Mouse (Mus musculus) heart, postnatal 36 days (tissue): Measurements from ENCODE around the gene Tcf7l2. TPM values are rescaled to one million over a fixed set of nuclear protein-coding genes. Genes with fewer than 3 reads are reported as not detected.

ENCODE experiments used
- DNase-seq, 2 experiments: peaks; one replicate each; pipeline ENCODE4 v3.0.0; 2021 to 2022
- intact Hi-C: fragments of 180-260 bp; cut with DNase I; formaldehyde crosslinking; loops from one replicate; pipeline ENCODE4 v1.15.1; 2025
- total RNA-seq, 2 experiments: library from RNA; stranded (reverse); gene quantifications; 2 replicates each; pipeline ENCODE4 v1.2.3; 2021

Gene Tcf7l2
- total RNA-seq, 2 experiments from 2014 or later: 11.9 to 17.9 TPM

DNA sequence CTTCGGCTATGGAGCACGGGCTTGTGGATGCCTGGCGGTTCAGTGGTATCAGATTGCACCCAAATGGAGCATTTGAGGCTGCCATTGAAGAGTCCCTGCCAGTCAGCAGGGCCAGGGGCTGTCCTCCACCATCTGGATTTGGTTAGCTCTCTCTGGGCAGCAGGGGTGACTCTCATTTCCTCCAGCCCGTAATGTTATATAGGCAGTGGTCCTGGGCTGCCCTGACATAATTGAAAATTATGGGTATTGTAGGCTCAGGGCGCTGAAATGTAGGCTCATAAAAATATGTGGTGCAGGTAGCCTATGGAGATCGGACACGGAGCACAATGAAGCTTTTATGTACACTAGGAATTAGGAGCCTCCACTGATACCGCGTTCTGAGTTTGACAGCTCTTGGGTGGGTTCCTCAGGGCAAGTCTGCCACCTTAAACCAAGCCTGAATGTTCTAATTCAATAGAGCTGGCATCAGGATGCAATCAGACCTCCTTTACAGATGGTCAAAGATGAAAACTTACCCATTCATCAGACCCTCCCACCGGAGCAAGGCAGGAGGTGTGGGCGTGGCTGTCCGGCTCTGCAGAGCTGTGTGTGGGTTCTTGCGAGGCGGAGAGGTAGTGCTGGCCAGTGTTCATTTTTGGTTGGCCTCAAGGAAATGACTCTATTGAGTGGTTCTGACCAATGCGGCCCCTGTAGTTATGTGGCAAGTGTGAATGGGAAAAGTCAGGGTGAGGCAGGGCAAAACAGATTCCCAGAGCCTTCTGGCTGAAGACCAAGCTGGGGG lies 73.6 kb downstream of the Tcf7l2 start:
- intact Hi-C loops: no loop called here
- DNase-seq: no peak

GRCm38 (mm10) chr19:55816974-55817373 lies 75.4 kb downstream of the Tcf7l2 start:
- intact Hi-C loops: no loop called here
- no peak for DNase-seq

DNA sequence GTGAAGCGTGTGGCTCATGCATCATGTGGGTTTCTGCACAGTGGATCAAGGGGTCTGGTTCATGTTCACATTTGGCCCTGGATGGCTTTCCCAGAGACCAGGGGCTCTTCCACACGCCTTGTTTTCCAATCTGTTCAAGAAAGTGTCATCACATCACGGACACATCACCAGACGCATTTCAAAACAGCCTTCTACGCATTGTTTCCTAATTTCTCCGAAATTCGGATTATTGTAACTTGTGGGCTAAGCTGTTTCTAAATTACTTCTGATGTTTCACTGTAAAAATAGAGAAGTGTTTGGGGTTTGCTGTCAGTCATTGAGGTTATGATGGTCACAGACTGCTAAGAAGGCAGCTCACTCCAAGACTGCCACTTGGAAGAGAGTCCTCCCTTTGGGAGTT lies 78.6 kb downstream of the Tcf7l2 start:
- intact Hi-C loops: no loop called here
- no peak for DNase-seq

DNA sequence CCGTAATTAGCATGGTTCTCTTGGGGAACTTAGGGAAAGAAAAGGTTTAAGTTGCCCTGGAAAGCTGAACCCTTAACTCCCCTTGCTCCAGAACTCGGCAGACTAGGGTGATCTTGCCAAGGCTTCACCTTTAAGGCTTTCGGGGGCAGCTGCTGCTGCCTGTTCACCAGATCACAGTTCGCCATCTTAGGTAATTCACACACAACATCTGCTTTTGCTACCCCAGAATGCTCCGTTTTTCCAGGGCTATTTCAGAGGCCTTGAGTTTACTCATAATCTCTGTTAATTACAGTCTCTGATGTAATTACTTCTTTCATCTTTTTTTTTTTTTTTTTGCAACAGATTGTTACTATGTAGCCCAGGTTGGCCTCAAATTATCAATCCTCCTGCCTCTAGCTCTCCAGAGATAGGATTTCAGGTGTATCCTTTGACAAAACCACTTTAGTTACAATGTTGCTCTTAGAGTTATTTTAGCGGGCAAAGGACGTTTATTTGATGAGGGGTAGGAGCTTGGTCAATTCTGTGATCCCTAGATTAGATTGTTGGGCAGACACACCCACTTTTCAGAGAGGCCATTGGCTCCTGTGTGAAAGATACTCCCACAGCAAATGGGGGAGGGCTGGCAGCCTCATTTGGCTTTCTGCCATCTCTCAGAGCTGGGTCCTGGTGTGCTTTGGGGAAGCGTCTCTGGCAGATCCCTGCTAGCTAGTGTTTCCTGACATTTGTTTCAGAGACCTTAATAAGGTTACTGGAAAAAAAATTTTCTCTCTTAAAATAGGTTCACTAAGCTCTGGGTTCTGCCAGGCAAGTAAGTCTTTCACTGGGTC lies 83.6 kb downstream of the Tcf7l2 start:
- intact Hi-C loops: no loop called here
- DNase-seq: no peak

DNA sequence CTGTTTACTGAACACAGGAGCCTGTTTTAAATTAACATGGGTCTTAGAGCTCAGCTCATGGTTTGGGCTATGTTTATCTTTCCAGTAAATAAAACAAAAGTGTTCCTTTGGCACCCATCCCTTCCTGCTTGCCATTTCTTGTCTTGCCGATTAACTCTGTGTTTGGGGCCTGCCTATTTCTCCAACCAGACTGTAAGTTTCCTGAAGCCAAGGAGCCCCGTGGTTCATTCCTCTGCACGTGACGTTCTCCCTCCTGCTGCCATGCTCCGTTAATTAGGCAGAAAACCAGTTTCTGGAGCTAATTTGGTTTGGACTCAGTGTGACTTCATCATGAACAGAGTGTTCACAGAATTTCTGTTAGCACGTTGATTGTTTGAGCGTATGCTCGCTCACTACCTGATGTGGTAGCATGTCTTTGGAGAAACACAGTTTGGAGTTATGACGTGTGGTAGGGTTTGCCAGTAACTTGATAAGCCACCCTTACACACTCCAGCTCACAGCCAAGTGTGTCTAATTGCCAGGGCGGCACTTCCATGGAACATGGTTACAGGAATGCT lies 84.4 kb downstream of the Tcf7l2 start:
- no peak for DNase-seq
- intact Hi-C loops: no loop called here

DNA sequence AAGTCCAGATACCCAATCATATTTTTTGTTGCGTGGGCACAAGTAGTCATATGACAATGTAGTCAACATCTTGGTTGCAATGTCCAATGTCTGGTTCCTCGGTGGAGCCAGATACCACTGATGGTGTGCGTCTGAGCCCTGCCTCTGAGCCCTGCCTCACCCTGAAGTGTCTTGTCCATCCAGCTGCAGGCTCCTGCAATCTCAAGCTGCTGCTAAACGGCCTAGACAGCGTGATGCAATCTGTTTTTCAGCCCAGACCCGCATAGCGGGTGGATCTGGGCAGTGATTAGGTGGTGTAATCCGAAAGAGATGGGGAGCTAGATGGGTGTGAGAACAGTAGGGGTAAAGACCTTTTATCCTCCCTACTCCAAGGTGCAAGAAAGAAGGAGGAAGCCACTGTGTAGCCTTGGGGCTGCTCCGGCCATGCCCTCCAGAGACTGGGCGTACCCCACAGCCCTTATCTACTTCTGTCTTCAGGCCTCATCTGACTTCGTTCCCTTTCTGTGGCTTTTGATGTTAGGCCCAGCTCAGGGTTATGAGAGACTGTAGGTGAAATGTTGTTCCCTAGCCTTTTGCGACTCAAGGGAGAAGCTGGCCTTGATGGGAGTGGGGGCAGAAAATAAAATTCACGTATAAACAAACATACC lies 86.1 kb downstream of the Tcf7l2 start:
- intact Hi-C loops: no loop called here
- no peak for DNase-seq

DNA sequence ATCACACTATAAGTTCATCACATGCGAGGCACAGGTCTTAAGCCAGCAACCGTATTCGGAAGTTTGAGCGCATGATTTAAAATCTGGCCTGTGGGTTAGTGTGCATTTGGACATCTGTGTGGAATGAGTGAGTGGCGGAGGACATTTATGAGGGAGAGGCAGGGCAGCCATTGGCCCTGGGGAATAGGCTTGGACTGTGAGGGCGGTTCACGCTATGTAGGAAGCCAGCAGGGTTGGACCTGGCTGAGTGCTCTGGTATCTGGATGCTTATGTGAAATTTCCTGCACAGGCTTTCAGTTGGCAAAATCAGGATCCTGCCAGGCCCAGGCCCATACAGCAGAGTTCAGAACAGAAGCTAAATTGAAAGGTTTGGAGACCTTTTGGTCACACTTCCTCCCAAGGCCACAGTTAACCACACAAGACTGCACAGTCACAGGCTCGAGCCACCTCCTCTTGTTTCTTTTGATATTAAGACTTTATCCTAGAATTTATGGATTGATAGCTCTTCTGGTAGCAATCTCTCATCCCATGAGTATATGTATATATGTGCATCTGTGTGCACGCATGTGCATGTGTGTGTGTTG lies 89.4 kb downstream of the Tcf7l2 start:
- intact Hi-C loops: no loop called here
- no peak for DNase-seq

DNA sequence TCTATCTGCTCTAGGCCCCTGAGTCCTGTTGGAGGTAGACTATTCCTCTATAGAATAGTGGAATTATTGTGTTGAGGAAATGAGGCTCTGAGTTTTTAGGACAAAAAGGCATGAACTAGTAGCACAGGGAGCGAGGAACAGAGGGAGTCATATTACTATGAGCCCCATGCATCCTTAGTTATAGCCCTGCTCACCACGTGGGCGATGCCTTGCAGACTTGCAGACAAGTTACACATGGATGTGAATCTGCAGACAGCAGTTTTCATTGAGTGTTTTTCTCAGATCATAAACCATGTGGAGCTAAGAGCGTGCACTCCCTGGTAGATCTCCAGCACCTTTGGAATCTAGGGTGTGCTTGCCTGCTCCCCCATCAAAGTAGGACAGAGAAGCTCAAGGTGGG lies 90.5 kb downstream of the Tcf7l2 start:
- intact Hi-C loops: no loop called here

DNA sequence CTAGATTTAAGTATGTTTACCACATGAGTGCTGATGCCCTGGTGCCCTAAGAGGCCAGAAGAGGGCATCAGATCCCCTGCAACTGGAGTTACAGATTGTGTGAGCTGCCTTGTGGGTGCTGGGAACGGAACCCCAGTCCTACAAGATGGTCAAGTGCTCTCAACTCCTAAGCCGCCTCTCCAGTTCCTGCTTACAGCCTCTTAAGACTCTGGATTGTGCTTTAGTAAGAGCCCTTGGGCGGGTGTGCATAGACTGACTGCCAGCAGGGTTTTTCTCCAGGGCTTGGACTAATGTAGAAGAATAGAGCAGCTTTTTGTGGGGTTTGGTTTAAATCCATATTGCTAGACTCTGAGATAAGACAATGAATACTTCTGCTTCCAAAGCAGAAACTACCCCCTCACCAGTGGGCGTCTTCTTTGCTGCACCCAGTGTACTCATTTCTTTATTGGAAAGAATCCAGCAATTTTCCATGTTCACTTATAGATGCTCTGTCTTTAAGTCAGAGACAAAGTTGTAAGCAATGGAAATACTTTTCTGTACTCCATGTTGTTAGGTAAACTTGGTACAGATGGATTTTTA lies 92.3 kb downstream of the Tcf7l2 start:
- intact Hi-C loops: no loop called here
- no peak for DNase-seq

More for the DNA sequence above, 90.5 kb downstream of the Tcf7l2 start:
- DNase-seq: no peak

DNA sequence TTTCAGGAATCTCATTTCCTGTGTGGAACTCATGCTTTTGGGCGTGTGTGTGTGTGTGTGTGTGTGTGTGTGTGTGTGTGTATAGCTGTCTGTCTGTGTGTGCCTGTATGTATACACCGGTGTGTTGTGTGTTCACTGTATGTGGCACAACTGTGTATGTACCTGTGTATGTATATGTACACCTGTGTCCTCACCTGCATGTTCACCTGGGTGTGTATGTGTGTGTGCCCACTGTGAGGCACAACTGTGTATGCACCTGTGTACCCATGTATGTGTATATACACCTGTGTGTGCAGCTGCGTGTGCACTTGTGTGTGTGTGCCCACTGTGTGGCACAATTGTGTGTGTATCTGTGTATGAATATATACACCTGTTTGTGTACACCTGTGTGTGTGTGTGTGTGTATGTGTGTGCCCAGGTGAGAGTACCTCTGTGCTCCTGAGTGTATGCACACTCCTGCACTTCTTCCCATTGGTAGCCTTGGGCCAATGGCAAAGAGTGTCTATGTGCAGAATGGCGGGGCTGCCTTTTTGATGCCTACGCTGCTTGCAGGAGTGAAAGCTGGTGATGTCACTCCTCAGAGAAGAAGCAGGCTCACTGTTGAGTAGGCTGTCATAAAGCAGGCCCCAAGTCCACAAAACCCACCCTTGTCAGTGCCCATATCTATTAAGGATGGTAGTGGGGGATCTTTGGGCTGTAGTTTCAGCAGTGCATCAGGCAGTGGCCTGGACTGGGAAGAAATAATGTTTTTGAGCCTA lies 95.5 kb downstream of the Tcf7l2 start:
- DNase-seq: no peak
- intact Hi-C loops: loop anchor here (5.0 kb wide), 1 partner anchor 45 kb away; no protein-coding TSS in a partner anchor

- intact Hi-C loops: loop anchor here (5.0 kb wide), 1 partner anchor 46 kb away; no protein-coding TSS in a partner anchor
- DNase-seq: peak in 1 of 2 experiments; percentile 48
Measured at GRCm38 (mm10) chr19:55837924-55838323, 96.3 kb downstream of the Tcf7l2 start.

DNA sequence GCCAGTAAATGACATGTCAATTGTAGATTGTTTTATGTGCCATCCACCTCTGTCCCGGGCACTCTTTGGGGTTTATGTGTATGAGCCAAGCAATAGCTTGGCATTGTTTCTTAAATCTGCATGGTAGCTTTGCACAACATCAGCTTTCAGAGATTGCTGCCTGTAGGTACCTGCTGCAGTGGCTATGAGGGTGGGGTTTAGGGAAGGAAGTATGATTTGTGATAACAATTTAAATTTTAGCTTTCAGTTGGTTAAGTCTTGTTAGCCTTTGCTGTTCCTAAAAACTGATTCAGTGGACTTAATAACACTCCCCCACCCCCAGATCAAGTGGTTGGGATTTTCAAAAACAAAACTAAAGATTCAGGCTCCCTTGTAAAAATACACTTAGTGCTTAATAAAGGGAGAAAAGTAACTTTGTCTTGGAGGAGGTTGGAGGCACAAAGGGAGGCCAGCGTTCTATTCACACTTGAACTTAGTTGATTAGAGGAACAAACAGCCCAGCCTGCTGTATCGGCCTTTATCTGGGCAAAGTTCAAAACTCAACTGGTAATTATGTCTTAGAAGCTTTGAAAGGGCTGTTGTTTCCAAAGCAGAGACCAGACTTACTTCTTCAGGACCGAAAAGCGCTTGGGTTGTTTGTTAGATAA lies 96.9 kb downstream of the Tcf7l2 start:
- DNase-seq: no peak
- intact Hi-C loops: loop anchor here (5.0 kb wide), 1 partner anchor 46 kb away; no protein-coding TSS in a partner anchor

DNA sequence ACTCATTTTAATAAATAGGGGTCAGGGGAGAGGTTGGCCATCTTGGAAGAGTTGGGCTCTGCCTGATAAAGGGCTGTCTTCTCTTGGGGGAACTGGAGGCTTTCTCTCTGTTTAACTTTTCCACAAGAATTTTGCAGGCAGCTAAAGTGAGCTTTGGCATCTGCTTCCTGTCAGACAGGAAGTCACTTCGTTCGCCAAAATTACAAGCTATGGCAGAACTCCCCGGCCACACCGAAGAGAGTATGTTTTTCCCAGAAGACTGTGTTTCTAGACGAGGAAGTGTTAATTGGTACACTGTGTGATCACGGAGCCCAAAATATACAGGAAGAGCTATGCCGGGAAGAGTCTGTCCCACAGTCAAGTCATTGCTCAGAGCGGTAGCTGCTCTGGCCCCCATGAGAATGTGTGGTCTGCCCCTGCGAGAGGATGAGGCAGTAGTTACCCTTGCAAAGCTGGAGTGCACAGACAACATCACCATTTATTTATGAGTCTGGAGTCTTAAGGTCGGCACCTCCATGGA lies 97.5 kb downstream of the Tcf7l2 start:
- intact Hi-C loops: loop anchor here (5.0 kb wide), 1 partner anchor 47 kb away; no protein-coding TSS in a partner anchor

DNA sequence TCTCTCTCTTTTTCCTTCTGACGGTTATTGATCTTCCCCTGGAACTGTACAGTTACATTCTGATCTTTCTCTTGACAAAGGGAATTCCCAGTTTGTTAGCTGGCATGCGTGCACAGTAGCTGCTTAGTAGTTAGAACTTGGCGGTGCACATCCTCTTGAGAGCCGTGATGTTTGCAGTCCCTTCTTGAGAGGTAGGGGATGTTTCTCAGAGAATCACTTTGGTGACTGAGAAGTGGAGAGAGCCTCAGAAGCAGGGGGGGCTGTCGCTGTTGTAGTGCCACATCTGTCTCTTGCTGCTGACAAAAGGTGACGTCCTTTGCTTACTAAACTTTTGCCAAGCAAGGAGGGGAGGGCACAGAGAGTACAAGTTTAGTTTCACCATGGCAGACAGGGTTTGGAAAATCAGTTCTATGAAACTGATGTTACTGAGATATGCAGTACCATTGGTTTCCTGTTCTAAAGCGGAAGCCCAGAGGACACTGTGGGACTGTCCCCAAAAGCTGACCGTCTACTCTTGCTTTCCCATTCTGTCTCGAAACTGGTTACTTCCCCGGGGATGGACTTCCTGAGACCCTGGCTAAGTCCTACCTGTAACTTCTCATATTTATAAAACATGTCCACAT lies 99.0 kb downstream of the Tcf7l2 start:
- intact Hi-C loops: no loop called here
- DNase-seq: no peak

More for the DNA sequence above, 97.5 kb downstream of the Tcf7l2 start:
- DNase-seq: peak in 1 of 2 experiments; percentile 39

- no peak for DNase-seq
- intact Hi-C loops: no loop called here
Measured at GRCm38 (mm10) chr19:55842046-55842445, 100.4 kb downstream of the Tcf7l2 start.

DNA sequence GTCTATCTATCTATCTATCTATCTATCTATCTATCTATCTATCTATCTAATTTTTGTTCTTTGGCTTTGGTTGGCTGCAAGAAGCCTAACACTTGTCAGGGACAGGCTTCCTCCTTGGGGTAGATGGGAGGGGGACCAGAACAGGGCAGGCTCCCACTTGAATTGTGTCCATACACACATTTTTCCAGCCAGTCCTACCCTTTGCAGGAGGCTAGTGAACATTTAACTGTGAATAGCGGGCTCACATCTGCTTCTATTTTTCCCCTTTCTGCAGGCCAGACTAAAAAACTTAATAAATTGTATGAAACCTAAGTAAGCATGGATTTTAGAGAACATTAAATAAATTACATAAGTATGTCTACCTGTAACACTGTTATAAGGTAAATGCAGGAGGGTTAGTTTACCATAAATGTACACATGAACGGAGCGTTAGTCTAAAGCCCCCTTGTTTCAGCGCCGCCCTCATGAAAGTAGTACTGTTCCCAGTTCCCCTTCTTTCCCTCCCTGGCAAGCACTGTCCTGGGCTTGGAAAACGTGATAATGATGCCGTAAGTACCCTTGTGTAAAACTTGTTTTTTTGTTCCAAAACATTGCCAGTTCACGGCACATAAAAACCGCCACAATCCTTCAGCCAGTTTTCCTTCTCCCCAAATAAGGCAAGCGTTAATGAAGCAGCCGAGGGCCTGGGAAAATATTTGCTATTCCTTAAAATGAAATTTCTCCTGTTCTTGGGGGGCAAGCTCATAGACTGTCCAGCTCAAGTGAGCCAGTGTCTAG lies 101.7 kb downstream of the Tcf7l2 start:
- intact Hi-C loops: no loop called here
- no peak for DNase-seq

DNA sequence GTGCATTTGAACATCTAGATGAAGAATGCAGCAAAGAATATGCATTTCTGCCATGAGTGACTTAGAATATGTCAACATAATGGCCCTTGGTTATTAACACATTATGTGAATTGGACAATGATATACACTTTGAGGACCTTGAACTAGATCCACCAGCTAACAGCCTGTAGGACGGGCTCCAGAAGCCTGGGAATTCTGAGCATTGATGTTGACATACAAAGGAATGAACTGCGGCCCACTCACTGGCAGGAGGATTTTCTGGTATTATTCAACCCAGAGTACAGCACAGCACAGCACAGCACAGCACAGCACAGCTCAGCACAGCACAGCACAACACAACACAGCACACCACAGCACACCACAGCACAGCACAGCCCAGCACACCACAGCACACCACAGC lies 104.1 kb downstream of the Tcf7l2 start:
- no peak for DNase-seq
- intact Hi-C loops: no loop called here
